Mouse (Mus musculus): ENCODE results near the gene Hist1h2bj. TPM values are rescaled to one million over a fixed set of nuclear protein-coding genes. Genes with fewer than 3 reads are reported as not detected.

Gene Hist1h2bj
- polyA plus RNA-seq, 1 experiment from 2014 or later = 1.8 TPM

DNA sequence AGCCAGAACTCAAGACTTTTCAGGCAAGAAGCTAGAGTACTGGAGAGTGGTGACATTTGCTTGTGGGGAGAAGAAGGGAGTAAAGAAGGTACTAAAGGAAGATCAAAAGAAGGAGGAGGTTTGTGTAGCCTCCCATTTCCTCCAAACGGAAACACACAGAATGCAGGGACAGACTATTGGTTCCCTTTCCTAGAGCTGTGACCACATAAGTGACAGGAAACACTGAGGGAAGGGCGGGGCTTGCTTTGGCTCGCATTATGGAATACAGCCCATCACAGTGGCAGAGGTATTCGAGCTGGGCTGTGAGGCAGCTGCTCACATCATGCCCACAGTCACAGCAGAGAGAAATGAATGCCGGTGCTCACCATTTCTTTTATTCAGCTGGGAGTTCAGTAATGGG, 41.2 kb upstream of the Hist1h2bj start:
- H3K9me3 ChIP-seq = no peaks in the 10 kb centered on the region
- peaks cover 16% of the 10 kb centered on the region for H3K4me1 ChIP-seq (replicated peaks)
- ATAC-seq (ENCODE audit: low FRiP score) = no peak
- WGBS = 25% methylated on average over 5 of the region's 5 CpGs
- no peak overlapping the region for H3K4me3 ChIP-seq
- no peak overlapping the region for H3K27ac ChIP-seq
- no peak overlapping the region for H3K4me2 ChIP-seq
- H3K36me3 ChIP-seq = no peaks in the 10 kb centered on the region
- no peak overlapping the region for H3K9ac ChIP-seq
- peaks cover 100% of the 10 kb centered on the region for H3K27me3 ChIP-seq

DNA sequence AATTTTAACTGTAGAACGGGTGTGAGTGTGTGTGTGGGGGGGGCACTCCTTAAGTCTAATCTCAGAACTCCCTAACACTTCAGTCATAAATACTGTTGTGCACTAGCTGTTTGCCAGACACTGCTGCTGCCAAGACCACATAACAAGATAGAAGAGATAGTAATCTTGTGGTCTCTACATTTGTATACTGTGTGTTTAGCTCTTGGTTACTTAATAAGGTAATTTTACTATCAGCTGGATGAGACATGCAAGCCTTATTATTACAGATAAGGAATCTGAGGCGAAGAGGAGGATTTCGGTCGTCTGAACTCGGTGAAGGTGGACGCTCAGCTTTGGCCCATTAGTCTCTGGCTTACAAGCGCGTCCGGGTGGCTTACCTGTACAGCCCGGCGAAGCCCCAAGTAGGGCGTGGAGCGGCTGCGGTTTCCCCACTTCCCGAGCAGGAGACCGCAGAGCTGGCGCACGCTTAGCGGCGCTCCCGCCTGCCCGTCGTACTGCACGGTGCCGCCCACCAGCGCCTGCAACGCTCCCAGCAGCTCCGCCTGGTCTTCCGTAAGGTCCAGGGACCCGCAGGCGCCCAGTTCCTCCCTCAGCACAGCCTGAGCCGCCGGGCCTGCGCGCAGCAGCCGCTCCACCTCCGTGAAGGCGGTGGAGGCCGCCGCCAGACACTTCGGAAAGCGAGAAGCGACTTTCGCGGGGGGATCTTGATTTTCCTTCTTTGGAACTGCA, 37.2 kb upstream of the Hist1h2bj start:
- no peaks in the 10 kb centered on the region for H3K9me3 ChIP-seq
- H3K9ac ChIP-seq = peak overlapping the region; percentile 49
- WGBS = 1% methylated on average over 37 of the region's 45 CpGs
- peak overlapping the region; percentile 71 for H3K4me2 ChIP-seq
- ATAC-seq (ENCODE audit: low FRiP score) = peak; percentile 75
- H3K4me1 ChIP-seq (replicated peaks) = peaks cover 18% of the 10 kb centered on the region
- no peak overlapping the region for H3K27ac ChIP-seq
- H3K27me3 ChIP-seq = peaks cover 100% of the 10 kb centered on the region
- H3K4me3 ChIP-seq = peak overlapping the region; percentile 43
- H3K36me3 ChIP-seq = no peaks in the 10 kb centered on the region

DNA sequence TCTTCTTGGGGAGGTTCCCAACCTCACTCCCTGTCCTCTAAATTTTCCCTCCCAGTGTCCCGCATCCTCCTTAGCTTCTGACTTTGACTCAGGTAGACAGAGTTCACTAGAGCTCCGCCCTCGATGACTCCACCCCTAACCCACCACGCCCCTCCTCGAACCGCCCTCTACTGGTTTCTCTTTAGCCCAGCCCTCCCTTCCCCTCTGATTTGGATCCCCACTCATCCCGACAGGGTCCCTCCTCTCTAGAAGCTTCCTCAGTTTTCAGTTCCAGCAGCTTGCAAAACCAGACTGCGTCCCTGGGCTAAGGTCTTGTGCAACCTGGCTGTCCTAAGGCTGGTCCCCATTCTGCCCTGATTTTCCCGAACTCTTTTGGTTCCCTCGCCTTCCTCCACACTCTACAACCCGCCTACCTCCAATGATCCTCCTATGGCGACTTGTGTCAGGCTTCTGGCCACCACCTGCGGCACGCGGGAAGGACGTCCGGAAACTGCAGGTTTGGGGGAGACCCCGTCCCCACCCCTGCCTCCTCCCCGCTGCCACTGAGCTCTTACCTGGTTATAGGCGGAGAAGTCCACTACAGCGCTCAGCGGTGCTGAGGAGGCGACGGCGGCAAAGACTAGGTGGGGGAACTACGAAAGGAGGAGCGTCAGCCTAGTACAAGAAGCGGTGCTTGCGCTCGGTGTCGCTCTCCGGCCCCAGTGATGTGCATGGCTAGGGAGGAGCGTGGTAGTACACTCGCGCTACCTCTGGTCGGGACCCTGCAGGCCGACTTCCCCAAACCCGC, 36.5 kb upstream of the Hist1h2bj start:
- under 1% methylated on average over 38 of the region's 38 CpGs for WGBS
- no peaks in the 10 kb centered on the region for H3K9me3 ChIP-seq
- peak; percentile 78 for ATAC-seq (ENCODE audit: low FRiP score)
- peak overlapping the region; percentile 43 for H3K4me3 ChIP-seq
- peak overlapping the region; percentile 71 for H3K4me2 ChIP-seq
- H3K9ac ChIP-seq = peak overlapping the region; percentile 49
- H3K4me1 ChIP-seq (replicated peaks) = peaks cover 18% of the 10 kb centered on the region
- H3K27ac ChIP-seq = no peak overlapping the region
- H3K27me3 ChIP-seq = peaks cover 99% of the 10 kb centered on the region
- H3K36me3 ChIP-seq = no peaks in the 10 kb centered on the region

DNA sequence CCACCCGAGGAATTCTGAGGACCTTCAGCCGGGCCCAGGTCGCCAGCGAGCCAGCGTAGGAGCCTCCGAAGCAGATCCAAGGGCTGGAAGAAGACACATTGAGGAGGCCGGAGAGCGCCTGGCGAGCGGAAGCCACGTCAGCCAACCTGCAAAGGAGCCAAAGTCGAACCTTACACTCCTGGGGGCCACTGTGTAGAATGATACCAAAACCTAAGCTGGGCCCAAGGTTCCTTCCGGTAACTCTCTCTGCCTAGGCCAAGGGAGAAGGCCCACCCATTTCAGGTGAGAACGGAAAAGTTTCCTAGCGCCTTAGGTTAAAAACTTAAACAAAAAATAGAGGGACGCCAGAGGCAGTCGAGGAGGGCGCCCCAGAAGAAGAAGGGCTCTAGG, 35.9 kb upstream of the Hist1h2bj start:
- WGBS = 1% methylated on average over 18 of the region's 18 CpGs
- Histone ChIP-seq H3K4me1 (replicated peaks) (peaks cover 18% of the 10 kb centered on the region), H3K4me3 (peak overlapping the region; percentile 43), H3K27me3 (peaks cover 97% of the 10 kb centered on the region), H3K4me2 (peak overlapping the region; percentile 71), H3K36me3 (no peaks in the 10 kb centered on the region), H3K27ac (no peak overlapping the region), H3K9ac (peak overlapping the region; percentile 36; the same call in 1 of the 2 replicates), H3K9me3 (no peaks in the 10 kb centered on the region)
- no peak for ATAC-seq (ENCODE audit: low FRiP score)

DNA sequence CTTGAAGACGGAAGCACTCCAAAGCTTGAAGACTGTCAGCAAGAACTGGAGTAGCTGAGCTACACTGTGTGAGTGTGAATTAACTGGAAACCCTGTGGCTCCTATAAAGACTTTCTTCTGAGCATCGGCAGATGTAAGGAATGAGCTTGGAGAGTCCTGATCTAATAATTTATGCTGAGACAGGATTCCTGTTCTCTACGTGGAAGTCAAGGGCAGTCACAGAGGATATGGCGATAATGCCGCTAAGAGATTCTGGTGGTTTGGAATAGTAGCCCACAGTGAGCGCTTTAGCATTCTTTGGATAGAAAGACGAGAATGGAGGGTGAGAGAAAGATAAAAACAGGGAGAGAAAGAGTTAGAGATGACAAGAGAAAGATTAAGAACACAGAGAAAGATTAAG, 35.1 kb upstream of the Hist1h2bj start:
- Histone ChIP-seq H3K4me3 (no peak overlapping the region), H3K27me3 (peaks cover 97% of the 10 kb centered on the region), H3K4me1 (replicated peaks) (peaks cover 18% of the 10 kb centered on the region), H3K4me2 (no peak overlapping the region), H3K27ac (no peak overlapping the region), H3K9ac (no peak overlapping the region), H3K9me3 (no peaks in the 10 kb centered on the region), H3K36me3 (no peaks in the 10 kb centered on the region)
- ATAC-seq (ENCODE audit: low FRiP score) = no peak
- 52% methylated on average over 7 of the region's 7 CpGs for WGBS

DNA sequence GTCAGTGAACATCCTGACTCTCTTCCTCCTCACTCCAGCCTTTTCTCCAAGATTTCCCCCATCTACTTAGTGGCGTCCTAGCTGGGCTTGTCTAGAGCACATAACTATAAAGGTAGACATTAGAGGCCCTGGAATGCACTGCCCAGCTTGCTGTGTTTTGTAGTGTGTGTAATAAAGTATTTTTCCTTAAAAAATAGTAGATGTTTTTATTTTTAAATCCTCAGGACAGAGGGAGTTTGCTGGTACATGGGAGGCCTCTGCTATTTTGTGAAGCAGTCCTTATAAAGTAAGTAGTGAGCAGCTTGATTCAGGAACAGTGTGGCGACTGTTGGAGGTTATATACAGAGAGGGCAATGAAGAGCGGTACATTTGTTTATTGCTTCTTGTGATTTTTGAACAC, 34.3 kb upstream of the Hist1h2bj start:
- WGBS = 72% methylated on average over 3 of the region's 3 CpGs
- H3K4me1 ChIP-seq (replicated peaks) = peaks cover 18% of the 10 kb centered on the region
- H3K9me3 ChIP-seq = no peaks in the 10 kb centered on the region
- no peak for ATAC-seq (ENCODE audit: low FRiP score)
- no peak overlapping the region for H3K4me2 ChIP-seq
- no peak overlapping the region for H3K9ac ChIP-seq
- no peak overlapping the region for H3K4me3 ChIP-seq
- H3K27me3 ChIP-seq = peaks cover 96% of the 10 kb centered on the region
- H3K36me3 ChIP-seq = no peaks in the 10 kb centered on the region
- no peak overlapping the region for H3K27ac ChIP-seq

DNA sequence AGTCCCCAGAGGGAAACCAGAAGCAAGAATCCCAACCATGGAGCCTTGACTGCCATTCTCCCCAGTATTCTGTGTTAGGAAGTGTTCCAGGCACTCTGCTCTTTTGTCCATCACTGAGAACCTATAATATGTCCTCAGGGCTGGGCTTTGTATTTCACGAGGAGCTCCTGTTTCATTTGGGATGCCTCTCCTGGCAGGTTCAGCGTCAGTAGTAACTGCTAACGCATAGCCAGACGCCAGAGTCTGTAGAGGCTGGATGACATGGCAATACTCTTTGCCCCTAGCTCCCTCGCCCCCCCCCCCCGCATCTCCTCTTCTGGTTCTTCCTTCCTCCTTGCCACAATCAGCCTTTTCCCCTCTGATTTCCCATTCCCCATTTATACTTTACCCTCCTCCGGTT, 33.4 kb upstream of the Hist1h2bj start, which contains the start of gene Prss16:
Prss16 (minus strand) TSS at position 101 of the 400 bp plus-strand sequence.
- Histone ChIP-seq H3K9ac (no peak within 1 kb of the TSS), H3K4me2 (no peak within 1 kb of the TSS), H3K9me3 (no peaks in the 10 kb centered on the region), H3K27me3 (peaks cover 96% of the 10 kb centered on the region), H3K36me3 (no peaks in the 10 kb centered on the region), H3K4me1 (replicated peaks) (peaks cover 18% of the 10 kb centered on the region), H3K4me3 (no peak within 1 kb of the TSS), H3K27ac (no peak within 1 kb of the TSS)
- 41% methylated on average over 6 of the region's 7 CpGs for WGBS
- no peak for ATAC-seq (ENCODE audit: low FRiP score)

DNA sequence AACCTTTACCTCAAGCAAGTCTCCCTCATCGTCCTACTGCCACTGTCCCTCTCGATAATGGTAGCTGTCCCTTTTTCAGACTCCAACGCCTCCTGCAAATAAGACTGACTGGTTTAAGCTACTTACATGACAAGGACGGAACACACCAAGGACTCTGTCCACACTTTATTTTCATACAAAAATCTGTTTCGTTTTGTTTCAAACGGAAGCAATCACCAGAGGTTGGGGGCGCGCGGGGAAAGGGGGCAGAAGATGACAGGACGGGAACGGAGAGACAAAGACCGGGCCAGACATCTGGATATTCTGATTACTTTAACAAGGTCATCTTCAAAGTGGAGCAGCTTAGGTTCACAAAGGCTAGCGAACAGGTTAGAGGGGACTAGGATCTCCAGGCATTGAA, 29.3 kb upstream of the Hist1h2bj start:
- Histone ChIP-seq H3K9me3 (0 out of 2 replicates have a peak, but pooled peaks cover 6% of the 10 kb centered on the region), H3K4me3 (no peak overlapping the region), H3K36me3 (no peaks in the 10 kb centered on the region), H3K27me3 (peaks cover 94% of the 10 kb centered on the region), H3K4me2 (no peak overlapping the region), H3K4me1 (replicated peaks) (no peaks in the 10 kb centered on the region), H3K27ac (no peak overlapping the region), H3K9ac (no peak overlapping the region)
- ATAC-seq (ENCODE audit: low FRiP score) = no peak
- WGBS = 22% methylated on average over 13 of the region's 13 CpGs

DNA sequence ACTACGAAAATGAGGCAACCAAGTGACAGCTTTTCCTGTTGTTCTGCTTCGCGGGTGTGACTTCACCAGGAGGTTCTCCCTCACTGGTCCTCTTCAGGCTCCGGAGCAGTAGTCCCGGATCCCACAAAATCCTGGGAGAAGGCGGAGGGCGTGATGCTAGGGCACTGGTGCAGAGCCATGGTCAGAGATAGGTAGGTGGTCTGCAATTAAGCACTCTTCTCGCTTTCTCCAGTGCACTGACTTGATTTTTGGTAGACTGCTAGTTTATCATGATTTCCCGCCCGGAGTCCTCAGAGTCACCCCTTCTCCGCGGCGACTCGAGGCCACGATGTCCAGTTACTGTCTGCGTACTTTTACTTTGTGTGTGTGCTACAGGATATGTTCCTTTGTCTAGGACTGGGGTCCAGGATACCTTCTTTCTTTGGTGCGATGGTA, 28.6 kb upstream of the Hist1h2bj start:
- 0 out of 2 replicates have a peak, but pooled peaks cover 6% of the 10 kb centered on the region for H3K9me3 ChIP-seq
- peak overlapping the region; percentile 15 for H3K4me2 ChIP-seq
- H3K36me3 ChIP-seq = no peaks in the 10 kb centered on the region
- peak overlapping the region; percentile 2; the same call in 1 of the 2 replicates for H3K4me3 ChIP-seq
- no peak for ATAC-seq (ENCODE audit: low FRiP score)
- peaks cover 94% of the 10 kb centered on the region for H3K27me3 ChIP-seq
- WGBS = 14% methylated on average over 17 of the region's 17 CpGs
- H3K9ac ChIP-seq = no peak overlapping the region
- no peak overlapping the region for H3K27ac ChIP-seq
- no peaks in the 10 kb centered on the region for H3K4me1 ChIP-seq (replicated peaks)

DNA sequence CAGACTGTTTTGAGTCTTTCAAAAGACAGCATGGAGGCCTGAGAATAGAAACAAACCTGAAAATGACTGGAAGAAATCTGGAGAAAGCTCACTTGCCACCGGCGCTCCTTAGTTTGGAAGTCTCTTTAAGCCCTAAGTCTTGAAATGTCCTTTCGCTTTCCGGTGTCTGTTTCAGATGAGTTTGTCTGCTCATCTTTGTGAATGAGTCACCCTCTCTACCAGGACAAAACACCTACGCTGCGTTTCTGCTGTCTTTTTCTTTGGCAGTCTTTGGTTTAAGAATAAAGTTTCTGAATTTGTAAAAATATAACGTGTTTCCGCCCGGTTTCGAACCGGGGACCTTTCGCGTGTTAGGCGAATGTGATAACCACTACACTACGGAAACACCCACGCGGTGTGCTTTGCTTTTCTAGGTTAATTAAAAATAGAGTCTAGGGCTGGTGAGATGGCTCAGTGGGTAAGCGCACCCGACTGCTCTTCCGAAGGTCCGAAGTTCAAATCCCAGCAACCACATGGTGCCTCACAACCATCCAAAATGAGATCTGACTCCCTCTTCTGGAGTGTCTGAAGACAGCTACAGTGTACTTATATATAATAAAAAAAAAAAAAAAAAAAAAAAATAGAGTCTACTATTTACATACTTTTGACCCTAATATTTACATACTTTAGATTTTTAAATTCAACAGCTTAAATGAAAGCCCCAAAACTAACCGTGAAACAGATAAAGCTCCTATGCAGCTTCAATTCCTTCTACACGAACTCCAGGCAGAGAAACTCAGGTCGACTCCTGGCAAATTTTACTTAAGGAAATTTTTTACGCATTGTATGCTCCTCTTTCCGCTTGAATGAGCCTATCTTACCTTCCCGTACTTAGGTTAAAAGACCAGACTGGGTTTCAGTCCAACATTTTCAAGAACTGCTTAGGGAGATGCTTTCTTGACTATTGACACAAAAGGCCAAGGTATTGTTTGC, 27.2 kb upstream of the Hist1h2bj start:
- H3K9me3 ChIP-seq = 0 out of 2 replicates have a peak, but pooled peaks cover 6% of the 10 kb centered on the region
- ATAC-seq (ENCODE audit: low FRiP score) = no peak
- no peak overlapping the region for H3K9ac ChIP-seq
- H3K4me3 ChIP-seq = no peak overlapping the region
- no peaks in the 10 kb centered on the region for H3K36me3 ChIP-seq
- WGBS = 15% methylated on average over 27 of the region's 27 CpGs
- no peak overlapping the region for H3K27ac ChIP-seq
- H3K4me1 ChIP-seq (replicated peaks) = peaks cover 7% of the 10 kb centered on the region
- peaks cover 94% of the 10 kb centered on the region for H3K27me3 ChIP-seq
- no peak overlapping the region for H3K4me2 ChIP-seq

DNA sequence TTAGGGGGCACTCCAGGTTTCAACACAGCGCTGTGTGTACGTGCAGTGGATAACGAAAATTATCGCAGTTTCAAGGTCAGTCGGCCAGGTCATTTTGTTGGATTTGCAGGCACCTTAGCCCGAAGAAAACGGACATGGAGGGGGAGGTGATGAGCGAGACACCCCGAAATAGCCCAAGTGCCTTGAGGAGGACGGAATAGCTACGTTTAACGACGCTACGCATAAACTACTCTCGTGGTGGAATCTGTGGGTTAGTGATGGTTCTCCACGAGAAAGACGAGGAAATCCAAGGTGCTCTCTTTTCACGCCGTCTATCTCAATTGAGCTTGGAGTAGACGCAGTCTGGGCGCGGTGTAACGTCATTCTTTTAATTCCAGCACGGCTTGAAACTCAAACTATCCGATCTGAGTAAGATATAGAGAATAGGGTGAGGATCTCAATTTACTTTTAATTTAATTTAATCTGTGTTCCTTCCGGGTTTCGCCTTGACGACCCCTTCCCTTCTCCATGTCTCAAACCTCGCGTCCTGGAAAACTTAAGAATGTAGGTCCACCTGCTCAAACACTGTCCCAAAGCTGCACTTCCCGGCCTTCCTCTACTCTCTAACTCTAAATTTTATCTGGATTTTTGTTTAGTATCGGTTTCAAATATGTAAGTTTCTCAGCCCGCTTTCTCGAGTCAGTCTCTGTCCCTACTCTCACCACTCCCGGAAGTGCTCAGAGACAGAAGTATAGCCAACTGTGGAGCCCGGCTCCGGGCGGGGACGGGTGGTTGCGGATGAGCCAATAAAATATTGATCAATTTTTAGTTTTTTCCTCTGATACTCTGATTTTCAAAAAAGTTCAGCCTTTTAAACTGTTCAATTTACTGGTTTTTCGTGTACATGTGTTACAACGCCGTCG, 22.8 kb upstream of the Hist1h2bj start:
- under 1% methylated on average over 44 of the region's 44 CpGs for WGBS
- no peak overlapping the region for H3K9ac ChIP-seq
- H3K4me1 ChIP-seq (replicated peaks) = peaks cover 13% of the 10 kb centered on the region
- no peak overlapping the region for H3K27ac ChIP-seq
- ATAC-seq (ENCODE audit: low FRiP score) = no peak
- H3K4me2 ChIP-seq = peak overlapping the region; percentile 53
- peaks cover 87% of the 10 kb centered on the region for H3K27me3 ChIP-seq
- peak overlapping the region; percentile 39 for H3K4me3 ChIP-seq
- 0 out of 2 replicates have a peak, but pooled peaks cover 5% of the 10 kb centered on the region for H3K9me3 ChIP-seq
- no peaks in the 10 kb centered on the region for H3K36me3 ChIP-seq
